Mouse (Mus musculus): Measurements from ENCODE around the gene Hdac10. TPM values are rescaled to one million over a fixed set of nuclear protein-coding genes. Genes with fewer than 3 reads are reported as not detected.
A peak's percentile ranks its signal among the peaks of the same experiment; 100 is the strongest.

Hdac10 gene
- polyA plus RNA-seq, 1 experiment from 2014 or later, result 13.0 TPM

GRCm38 (mm10) chr15:89172276-89172935 is 43.9 kb upstream of the Hdac10 start:
- H3K4me2 ChIP-seq (ENCODE audit: low read depth), result peak overlapping the region; percentile 100
- H3K27me3 ChIP-seq (ENCODE audit: control insufficient read depth, insufficient read depth, low read length), result no peaks in the 10 kb centered on the region
- no peak for DNase-seq (ENCODE audit: low spot score)
- ATAC-seq (ENCODE audit: insufficient read depth, low FRiP score, low TSS enrichment), result no peak
- H3K36me3 ChIP-seq (ENCODE audit: control insufficient read depth, insufficient read depth, low read length), result peaks cover 6% of the 10 kb centered on the region
- WGBS, result 43% methylated on average over 17 of the region's 17 CpGs
- H3K27ac ChIP-seq (ENCODE audit: low read depth, low read length), result peak overlapping the region; percentile 49; the same call in 1 of the 2 replicates
- peak overlapping the region; percentile 52 for H3K4me3 ChIP-seq (ENCODE audit: low read depth, low read length)
- peak overlapping the region; percentile 69 for H3K9ac ChIP-seq (ENCODE audit: low read length)
- no peaks in the 10 kb centered on the region for H3K9me3 ChIP-seq (ENCODE audit: control insufficient read depth, low read length)
- peaks cover 56% of the 10 kb centered on the region for H3K4me1 ChIP-seq (ENCODE audit: control insufficient read depth, insufficient read depth, low read length)

GRCm38 (mm10) chr15:89171526-89172051 is 43.1 kb upstream of the Hdac10 start:
- WGBS, result 82% methylated on average over 5 of the region's 5 CpGs
- DNase-seq (ENCODE audit: low spot score) (no peak), ATAC-seq (ENCODE audit: insufficient read depth, low FRiP score, low TSS enrichment) (no peak)
- peaks cover 48% of the 10 kb centered on the region for H3K4me1 ChIP-seq (ENCODE audit: control insufficient read depth, insufficient read depth, low read length)
- H3K9me3 ChIP-seq (ENCODE audit: control insufficient read depth, low read length), result no peaks in the 10 kb centered on the region
- H3K27me3 ChIP-seq (ENCODE audit: control insufficient read depth, insufficient read depth, low read length), result no peaks in the 10 kb centered on the region
- no peak overlapping the region for H3K4me3 ChIP-seq (ENCODE audit: low read depth, low read length)
- peaks cover 14% of the 10 kb centered on the region for H3K36me3 ChIP-seq (ENCODE audit: control insufficient read depth, insufficient read depth, low read length)
- H3K27ac ChIP-seq (ENCODE audit: low read depth, low read length), result no peak overlapping the region
- H3K9ac ChIP-seq (ENCODE audit: low read length), result no peak overlapping the region
- no peak overlapping the region for H3K4me2 ChIP-seq (ENCODE audit: low read depth)

GRCm38 (mm10) chr15:89170102-89170501 is 41.6 kb upstream of the Hdac10 start:
- ATAC-seq (ENCODE audit: insufficient read depth, low FRiP score, low TSS enrichment) (no peak), DNase-seq (ENCODE audit: low spot score) (no peak)
- peaks cover 43% of the 10 kb centered on the region for H3K4me1 ChIP-seq (ENCODE audit: control insufficient read depth, insufficient read depth, low read length)
- peaks cover 22% of the 10 kb centered on the region for H3K36me3 ChIP-seq (ENCODE audit: control insufficient read depth, insufficient read depth, low read length)
- H3K9ac ChIP-seq (ENCODE audit: low read length), result peak overlapping the region; percentile 24; the same call in 1 of the 2 replicates
- WGBS, result 75% methylated on average over 3 of the region's 3 CpGs
- no peak overlapping the region for H3K4me2 ChIP-seq (ENCODE audit: low read depth)
- no peak overlapping the region for H3K4me3 ChIP-seq (ENCODE audit: low read depth, low read length)
- no peaks in the 10 kb centered on the region for H3K9me3 ChIP-seq (ENCODE audit: control insufficient read depth, low read length)
- 0 out of 2 replicates have a peak overlapping the region, but pooled peaks have one; percentile 2 for H3K27ac ChIP-seq (ENCODE audit: low read depth, low read length)
- H3K27me3 ChIP-seq (ENCODE audit: control insufficient read depth, insufficient read depth, low read length), result no peaks in the 10 kb centered on the region

GRCm38 (mm10) chr15:89169431-89169830 is 40.9 kb upstream of the Hdac10 start:
- H3K27ac ChIP-seq (ENCODE audit: low read depth, low read length), result peak overlapping the region; percentile 51
- H3K36me3 ChIP-seq (ENCODE audit: control insufficient read depth, insufficient read depth, low read length), result peaks cover 26% of the 10 kb centered on the region
- H3K4me3 ChIP-seq (ENCODE audit: low read depth, low read length), result no peak overlapping the region
- peak; percentile 78 for ATAC-seq (ENCODE audit: insufficient read depth, low FRiP score, low TSS enrichment)
- 6% methylated on average over 10 of the region's 10 CpGs for WGBS
- no peaks in the 10 kb centered on the region for H3K9me3 ChIP-seq (ENCODE audit: control insufficient read depth, low read length)
- DNase-seq (ENCODE audit: low spot score), result peak; percentile 79
- H3K27me3 ChIP-seq (ENCODE audit: control insufficient read depth, insufficient read depth, low read length), result no peaks in the 10 kb centered on the region
- no peak overlapping the region; the same call in 1 of the 2 replicates for H3K4me2 ChIP-seq (ENCODE audit: low read depth)
- H3K4me1 ChIP-seq (ENCODE audit: control insufficient read depth, insufficient read depth, low read length), result peaks cover 38% of the 10 kb centered on the region
- peak overlapping the region; percentile 24; the same call in 1 of the 2 replicates for H3K9ac ChIP-seq (ENCODE audit: low read length)

- WGBS, result 61% methylated on average over 10 of the region's 10 CpGs
- H3K4me2 ChIP-seq (ENCODE audit: low read depth), result no peak overlapping the region; the same call in 1 of the 2 replicates
- no peaks in the 10 kb centered on the region for H3K27me3 ChIP-seq (ENCODE audit: control insufficient read depth, insufficient read depth, low read length)
- peaks cover 33% of the 10 kb centered on the region for H3K4me1 ChIP-seq (ENCODE audit: control insufficient read depth, insufficient read depth, low read length)
- peak overlapping the region; percentile 51 for H3K27ac ChIP-seq (ENCODE audit: low read depth, low read length)
- H3K9ac ChIP-seq (ENCODE audit: low read length), result no peak overlapping the region
- H3K4me3 ChIP-seq (ENCODE audit: low read depth, low read length), result no peak overlapping the region
- DNase-seq (ENCODE audit: low spot score), result no peak
- ATAC-seq (ENCODE audit: insufficient read depth, low FRiP score, low TSS enrichment), result no peak
- H3K9me3 ChIP-seq (ENCODE audit: control insufficient read depth, low read length), result no peaks in the 10 kb centered on the region
- peaks cover 31% of the 10 kb centered on the region for H3K36me3 ChIP-seq (ENCODE audit: control insufficient read depth, insufficient read depth, low read length)
Measured at GRCm38 (mm10) chr15:89168922-89169321, 40.4 kb upstream of the Hdac10 start.

- Histone ChIP-seq H3K4me3 (ENCODE audit: low read depth, low read length) (no peak overlapping the region), H3K27me3 (ENCODE audit: control insufficient read depth, insufficient read depth, low read length) (no peaks in the 10 kb centered on the region), H3K4me2 (ENCODE audit: low read depth) (no peak overlapping the region), H3K9me3 (ENCODE audit: control insufficient read depth, low read length) (no peaks in the 10 kb centered on the region), H3K36me3 (ENCODE audit: control insufficient read depth, insufficient read depth, low read length) (peaks cover 46% of the 10 kb centered on the region), H3K27ac (ENCODE audit: low read depth, low read length) (no peak overlapping the region), H3K4me1 (ENCODE audit: control insufficient read depth, insufficient read depth, low read length) (peaks cover 15% of the 10 kb centered on the region), H3K9ac (ENCODE audit: low read length) (no peak overlapping the region)
- ATAC-seq (ENCODE audit: insufficient read depth, low FRiP score, low TSS enrichment), result no peak
- WGBS, result 97% methylated on average over 12 of the region's 12 CpGs
- no peak for DNase-seq (ENCODE audit: low spot score)
Measured at GRCm38 (mm10) chr15:89165478-89165877, 37.0 kb upstream of the Hdac10 start.

GRCm38 (mm10) chr15:89161397-89161796 is 32.9 kb upstream of the Hdac10 start:
- peaks cover 57% of the 10 kb centered on the region for H3K36me3 ChIP-seq (ENCODE audit: control insufficient read depth, insufficient read depth, low read length)
- no peaks in the 10 kb centered on the region for H3K4me1 ChIP-seq (ENCODE audit: control insufficient read depth, insufficient read depth, low read length)
- no peak overlapping the region for H3K9ac ChIP-seq (ENCODE audit: low read length)
- ATAC-seq (ENCODE audit: insufficient read depth, low FRiP score, low TSS enrichment) (no peak), DNase-seq (ENCODE audit: low spot score) (no peak)
- H3K4me2 ChIP-seq (ENCODE audit: low read depth), result no peak overlapping the region
- H3K27me3 ChIP-seq (ENCODE audit: control insufficient read depth, insufficient read depth, low read length), result no peaks in the 10 kb centered on the region
- no peak overlapping the region for H3K27ac ChIP-seq (ENCODE audit: low read depth, low read length)
- no peak overlapping the region for H3K4me3 ChIP-seq (ENCODE audit: low read depth, low read length)
- no peaks in the 10 kb centered on the region for H3K9me3 ChIP-seq (ENCODE audit: control insufficient read depth, low read length)
- 89% methylated on average over 9 of the region's 9 CpGs for WGBS

- no peaks in the 10 kb centered on the region for H3K9me3 ChIP-seq (ENCODE audit: control insufficient read depth, low read length)
- H3K36me3 ChIP-seq (ENCODE audit: control insufficient read depth, insufficient read depth, low read length), result peaks cover 47% of the 10 kb centered on the region
- WGBS, result 94% methylated on average over 16 of the region's 16 CpGs
- H3K4me2 ChIP-seq (ENCODE audit: low read depth), result no peak overlapping the region
- H3K9ac ChIP-seq (ENCODE audit: low read length), result no peak overlapping the region
- no peaks in the 10 kb centered on the region for H3K27me3 ChIP-seq (ENCODE audit: control insufficient read depth, insufficient read depth, low read length)
- no peak overlapping the region for H3K27ac ChIP-seq (ENCODE audit: low read depth, low read length)
- DNase-seq (ENCODE audit: low spot score) (no peak), ATAC-seq (ENCODE audit: insufficient read depth, low FRiP score, low TSS enrichment) (no peak)
- no peak overlapping the region for H3K4me3 ChIP-seq (ENCODE audit: low read depth, low read length)
- H3K4me1 ChIP-seq (ENCODE audit: control insufficient read depth, insufficient read depth, low read length), result no peaks in the 10 kb centered on the region
Measured at GRCm38 (mm10) chr15:89158516-89158915, 30.0 kb upstream of the Hdac10 start.

GRCm38 (mm10) chr15:89157954-89158353 is 29.5 kb upstream of the Hdac10 start:
- Histone ChIP-seq H3K27me3 (ENCODE audit: control insufficient read depth, insufficient read depth, low read length) (no peaks in the 10 kb centered on the region), H3K4me2 (ENCODE audit: low read depth) (no peak overlapping the region), H3K4me1 (ENCODE audit: control insufficient read depth, insufficient read depth, low read length) (no peaks in the 10 kb centered on the region), H3K4me3 (ENCODE audit: low read depth, low read length) (no peak overlapping the region), H3K9ac (ENCODE audit: low read length) (no peak overlapping the region), H3K9me3 (ENCODE audit: control insufficient read depth, low read length) (no peaks in the 10 kb centered on the region), H3K36me3 (ENCODE audit: control insufficient read depth, insufficient read depth, low read length) (peaks cover 47% of the 10 kb centered on the region), H3K27ac (ENCODE audit: low read depth, low read length) (no peak overlapping the region)
- WGBS, result 72% methylated on average over 7 of the region's 7 CpGs
- ATAC-seq (ENCODE audit: insufficient read depth, low FRiP score, low TSS enrichment), result peak; percentile 28; the same call in 1 of the 2 replicates
- peak; percentile 81 for DNase-seq (ENCODE audit: low spot score)

Measured in neural tube, embryonic 11.5 days (tissue).